Mouse (Mus musculus) CH12.LX (cell line): ENCODE results near the gene Tmem108. TPM values are rescaled to one million over a fixed set of nuclear protein-coding genes. Genes with fewer than 3 reads are reported as not detected.

ENCODE experiments used
- DNase-seq: peaks from one replicate; pipeline ENCODE4 v3.0.0-alpha.2; 2013; ENCODE audit errors: extremely low read depth
- H3K27ac ChIP-seq: 2 replicates; pipeline ENCODE4 v1.5.1; 2012; ENCODE audit warnings: low read depth, mild to moderate bottlenecking, control low read depth, moderate library complexity; ENCODE audit not compliant: insufficient read depth
- H3K27me3 ChIP-seq: replicated peaks from 2 replicates; pipeline ENCODE3; 2012; ENCODE audit warnings: inconsistent platforms
- H3K36me3 ChIP-seq, 2 experiments: replicated peaks in 1 of 2; 2 replicates each; pipeline versions ENCODE3 to v1.6.1; 2012; ENCODE audit warnings: inconsistent platforms in 1 of 2, low read length in 1 of 2, mild to moderate bottlenecking in 1 of 2, mixed read lengths in 1 of 2, moderate library complexity in 1 of 2; ENCODE audit not compliant: control insufficient read depth in 1 of 2, insufficient read depth in 1 of 2
- H3K4me1 ChIP-seq, 2 experiments: 2 replicates each; pipeline ENCODE4 v1.6.1; 2012; ENCODE audit warnings: inconsistent platforms in 1 of 2, moderate library complexity in 1 of 2; ENCODE audit not compliant: insufficient read depth in 2 of 2, control insufficient read depth in 1 of 2
- H3K4me2 ChIP-seq: 2 replicates; pipeline ENCODE4 v1.6.1; 2012; ENCODE audit warnings: low read depth, mild to moderate bottlenecking, control low read depth; ENCODE audit not compliant: poor library complexity, insufficient read depth, severe bottlenecking
- H3K4me3 ChIP-seq, 3 experiments: fragments of 150-350 bp in 1 of 3; sonication (generic) in 1 of 3; replicated peaks in 1 of 3; 2 replicates each; pipeline versions ENCODE3 to v1.5.1; 2011 to 2012; ENCODE audit warnings: low read depth in 2 of 3, low read length in 2 of 3, mild to moderate bottlenecking in 2 of 3, moderate library complexity in 2 of 3, control low read depth in 1 of 3, improper control_type of control experiment in 1 of 3, inconsistent platforms in 1 of 3, mixed read lengths in 1 of 3; ENCODE audit not compliant: poor library complexity in 1 of 3
- H3K79me2 ChIP-seq: replicated peaks from 2 replicates; pipeline ENCODE4 v1.6.1; 2012; ENCODE audit warnings: mild to moderate bottlenecking, moderate library complexity; ENCODE audit not compliant: control insufficient read depth, poor library complexity, insufficient read depth, severe bottlenecking; ENCODE audit errors: extremely low read depth
- H3K9ac ChIP-seq: 2 replicates; pipeline ENCODE4 v1.6.1; 2012; ENCODE audit warnings: low read depth, mild to moderate bottlenecking, control low read depth, moderate library complexity; ENCODE audit not compliant: insufficient read depth
- H3K9me3 ChIP-seq: replicated peaks from 2 replicates; pipeline ENCODE3; 2012; ENCODE audit warnings: low read length, inconsistent platforms, mixed read lengths
- CHD1 ChIP-seq: IDR thresholded peaks from 2 replicates; pipeline ENCODE4 v1.6.1; 2012; ENCODE audit warnings: low read depth, low read length, improper control_type of control experiment, inconsistent platforms
- CTCF ChIP-seq, 2 experiments: IDR thresholded peaks in 1 of 2; conservative IDR thresholded peaks in 1 of 2; 2 replicates each; pipeline ENCODE4 v1.5.1; 2011 to 2012; ENCODE audit warnings: low read depth in 2 of 2, low read length in 2 of 2, improper control_type of control experiment in 1 of 2, inconsistent platforms in 1 of 2, mild to moderate bottlenecking in 1 of 2, moderate library complexity in 1 of 2
- EP300 ChIP-seq: IDR thresholded peaks from 2 replicates; pipeline ENCODE4 v1.6.1; 2011; ENCODE audit warnings: low read length, improper control_type of control experiment
- ETS1 ChIP-seq: conservative IDR thresholded peaks from 2 replicates; pipeline ENCODE4 v1.6.1; 2012; ENCODE audit warnings: low read depth, mild to moderate bottlenecking, inconsistent platforms, low read length, improper control_type of control experiment, moderate library complexity
- KAT2A ChIP-seq: IDR thresholded peaks from 2 replicates; pipeline ENCODE4 v1.6.1; 2012; ENCODE audit warnings: low read length, improper control_type of control experiment, inconsistent platforms; ENCODE audit not compliant: insufficient replicate concordance
- MAFK ChIP-seq: IDR thresholded peaks from 2 replicates; pipeline ENCODE4 v1.6.1; 2011; ENCODE audit warnings: low read length, improper control_type of control experiment; ENCODE audit not compliant: insufficient replicate concordance
- MAX ChIP-seq: IDR thresholded peaks from 2 replicates; pipeline ENCODE4 v1.6.1; 2011; ENCODE audit warnings: low read length, improper control_type of control experiment
- MEF2A ChIP-seq: IDR thresholded peaks from 2 replicates; pipeline ENCODE4 v1.6.1; 2014; ENCODE audit warnings: low read depth, mild to moderate bottlenecking, inconsistent platforms, low read length, improper control_type of control experiment, borderline replicate concordance
- MYC ChIP-seq: IDR thresholded peaks from 2 replicates; pipeline ENCODE4 v1.6.1; 2011; ENCODE audit warnings: low read depth, mild to moderate bottlenecking, improper control_type of control experiment, low read length
- NELFE ChIP-seq: IDR thresholded peaks from 2 replicates; pipeline ENCODE4 v1.6.1; 2011; ENCODE audit warnings: low read depth, low read length, improper control_type of control experiment
- NRF1 ChIP-seq: IDR thresholded peaks from 2 replicates; pipeline ENCODE4 v1.6.1; 2014; ENCODE audit warnings: low read depth, mild to moderate bottlenecking, inconsistent platforms, low read length, improper control_type of control experiment, moderate library complexity
- PAX5 ChIP-seq: IDR thresholded peaks from 2 replicates; pipeline ENCODE4 v1.6.1; 2012; ENCODE audit warnings: low read length, inconsistent platforms, mixed read lengths
- POLR2A ChIP-seq: IDR thresholded peaks from 2 replicates; pipeline ENCODE4 v1.6.1; 2011; ENCODE audit warnings: low read depth, mild to moderate bottlenecking, improper control_type of control experiment, low read length
- POLR2AphosphoS2 ChIP-seq: IDR thresholded peaks from 2 replicates; pipeline ENCODE4 v1.6.1; 2011; ENCODE audit warnings: low read depth, low read length, improper control_type of control experiment
- SIN3A ChIP-seq: IDR thresholded peaks from 2 replicates; pipeline ENCODE4 v1.6.1; 2012; ENCODE audit warnings: low read length, improper control_type of control experiment, inconsistent platforms
- SMC3 ChIP-seq: IDR thresholded peaks from 2 replicates; pipeline ENCODE4 v1.6.1; 2011; ENCODE audit warnings: low read depth, low read length, improper control_type of control experiment
- TBP ChIP-seq: conservative IDR thresholded peaks from 2 replicates; pipeline ENCODE4 v1.6.1; 2011; ENCODE audit warnings: low read depth, low read length, improper control_type of control experiment
- TCF12 ChIP-seq: IDR thresholded peaks from 2 replicates; pipeline ENCODE4 v1.6.1; 2014; ENCODE audit warnings: low read depth, mild to moderate bottlenecking, inconsistent platforms, low read length, improper control_type of control experiment
- UBTF ChIP-seq: IDR thresholded peaks from 2 replicates; pipeline ENCODE4 v1.6.1; 2012; ENCODE audit warnings: low read depth, mild to moderate bottlenecking, inconsistent platforms, low read length, improper control_type of control experiment, moderate library complexity
- USF1 ChIP-seq: IDR thresholded peaks from 2 replicates; pipeline ENCODE4 v1.6.1; 2014; ENCODE audit warnings: low read depth, mild to moderate bottlenecking, inconsistent platforms, low read length, improper control_type of control experiment
- USF2 ChIP-seq: conservative IDR thresholded peaks from 2 replicates; pipeline ENCODE4 v1.6.1; 2011; ENCODE audit warnings: low read depth, low read length, improper control_type of control experiment
- ZC3H11A ChIP-seq: IDR thresholded peaks from 2 replicates; pipeline ENCODE4 v1.6.1; 2012; ENCODE audit warnings: low read depth, mild to moderate bottlenecking, inconsistent platforms, low read length, improper control_type of control experiment
- ZNF384 ChIP-seq: IDR thresholded peaks from 2 replicates; pipeline ENCODE4 v1.6.1; 2012; ENCODE audit warnings: low read depth, low read length, improper control_type of control experiment, inconsistent platforms
- dilution Hi-C: fragments of 300-500 bp; cut with MboI; formaldehyde crosslinking; loops from 2 replicates; pipeline ENCODE4 v1.14.3; 2020; ENCODE audit warnings: low sequenced_read_pairs; ENCODE audit not compliant: extremely low pct_unique_long_range_greater_than_20kb, extremely low pct_ligation_motif_present
- in situ Hi-C: fragments of 300-500 bp; cut with MboI; formaldehyde crosslinking; loops from 3 replicates; pipeline ENCODE4 v1.14.3; 2019; ENCODE audit warnings: low sequenced_read_pairs, low pct_ligation_motif_present, low pct_unique_long_range_greater_than_20kb, mixed read lengths
- polyA plus RNA-seq: library from polyadenylated mRNA; unstranded; fragments of >175 nt; gene quantifications from 2 replicates; pipeline ENCODE4 v1.2.1, GENCODE M21; 2012; ENCODE audit warnings: low read depth; ENCODE audit not compliant: insufficient read length
- total RNA-seq, 2 experiments: library from RNA; depleted of rRNA; stranded (reverse); fragments of 300-350 nt in 1 of 2; fragments of >200 nt in 1 of 2; gene quantifications; 2 replicates each; pipeline ENCODE4 v1.2.3; 2012 to 2014

The Tmem108 gene
- total and polyA plus RNA-seq, 3 experiments: 0.04 to 0.13 (median 0.07) TPM

- Histone ChIP-seq H3K27ac (no peak overlapping the region), H3K79me2 (no peaks in the 10 kb centered on the region), H3K9ac (no peak overlapping the region), H3K4me2 (no peak overlapping the region), H3K4me1 (no peaks in the 10 kb centered on the region), H3K36me3 (no peaks in the 10 kb centered on the region), H3K27me3 (peaks cover 72% of the 10 kb centered on the region), H3K9me3 (peaks cover 8% of the 10 kb centered on the region), H3K4me3 (no peak overlapping the region)
- in situ Hi-C loops (no loop called here), dilution Hi-C loops (no loop called here)
- DNase-seq: no peak
- TF ChIP-seq MAFK (no peak), PAX5 (no peak), USF1 (no peak), NRF1 (no peak), CTCF (conservative IDR thresholded peaks at IDR 0.05 in 1 of 2, IDR thresholded peaks at IDR 0.05 in 1 of 2; ENCODE audit: low read depth in 2 of 2, low read length in 2 of 2) (0 out of 4 replicates have a peak, but pooled peaks of 1 of the 2 experiments have one; percentile 9), CHD1 (no peak), ETS1 (no peak), TBP (no peak)
Measured at GRCm38 (mm10) chr9:103725497-103725896, 36.1 kb downstream of the Tmem108 start.

GRCm38 (mm10) chr9:103721486-103721885, 40.2 kb downstream of the Tmem108 start:
- in situ Hi-C loops: no loop called here
- no peak overlapping the region for H3K4me2 ChIP-seq
- H3K4me3 ChIP-seq: no peak overlapping the region
- no peaks in the 10 kb centered on the region for H3K4me1 ChIP-seq
- H3K27ac ChIP-seq: no peak overlapping the region
- TF ChIP-seq MYC: no peak
- TF ChIP-seq POLR2AphosphoS2: no peak
- TF ChIP-seq MEF2A: no peak
- TF ChIP-seq CTCF (conservative IDR thresholded peaks at IDR 0.05 in 1 of 2, IDR thresholded peaks at IDR 0.05 in 1 of 2; ENCODE audit: low read depth in 2 of 2, low read length in 2 of 2): no peak
- no peak for TF ChIP-seq NELFE
- no peak for TF ChIP-seq USF1
- no peak for TF ChIP-seq CHD1
- TF ChIP-seq UBTF: no peak
- TF ChIP-seq POLR2A: no peak
- no peak for TF ChIP-seq KAT2A
- TF ChIP-seq ZC3H11A: no peak
- no peak for TF ChIP-seq ZNF384
- no peak for TF ChIP-seq USF2
- no peak for TF ChIP-seq SMC3
- TF ChIP-seq EP300: no peak
- no peak for TF ChIP-seq MAX
- TF ChIP-seq TCF12: no peak
- TF ChIP-seq ETS1: no peak
- TF ChIP-seq SIN3A: no peak
- TF ChIP-seq, all 38 proteins: peak for 0
- Histone ChIP-seq H3K9me3 (peaks cover 8% of the 10 kb centered on the region), H3K36me3 (no peaks in the 10 kb centered on the region), H3K9ac (no peak overlapping the region), H3K27me3 (peaks cover 68% of the 10 kb centered on the region), H3K79me2 (no peaks in the 10 kb centered on the region)
- dilution Hi-C loops: no loop called here
- DNase-seq: no peak
